Mouse (Mus musculus): ENCODE measurements around the gene Ankrd26.
A peak's percentile ranks its signal among the peaks of the same experiment; 100 is the strongest.

The Ankrd26 gene

DNA sequence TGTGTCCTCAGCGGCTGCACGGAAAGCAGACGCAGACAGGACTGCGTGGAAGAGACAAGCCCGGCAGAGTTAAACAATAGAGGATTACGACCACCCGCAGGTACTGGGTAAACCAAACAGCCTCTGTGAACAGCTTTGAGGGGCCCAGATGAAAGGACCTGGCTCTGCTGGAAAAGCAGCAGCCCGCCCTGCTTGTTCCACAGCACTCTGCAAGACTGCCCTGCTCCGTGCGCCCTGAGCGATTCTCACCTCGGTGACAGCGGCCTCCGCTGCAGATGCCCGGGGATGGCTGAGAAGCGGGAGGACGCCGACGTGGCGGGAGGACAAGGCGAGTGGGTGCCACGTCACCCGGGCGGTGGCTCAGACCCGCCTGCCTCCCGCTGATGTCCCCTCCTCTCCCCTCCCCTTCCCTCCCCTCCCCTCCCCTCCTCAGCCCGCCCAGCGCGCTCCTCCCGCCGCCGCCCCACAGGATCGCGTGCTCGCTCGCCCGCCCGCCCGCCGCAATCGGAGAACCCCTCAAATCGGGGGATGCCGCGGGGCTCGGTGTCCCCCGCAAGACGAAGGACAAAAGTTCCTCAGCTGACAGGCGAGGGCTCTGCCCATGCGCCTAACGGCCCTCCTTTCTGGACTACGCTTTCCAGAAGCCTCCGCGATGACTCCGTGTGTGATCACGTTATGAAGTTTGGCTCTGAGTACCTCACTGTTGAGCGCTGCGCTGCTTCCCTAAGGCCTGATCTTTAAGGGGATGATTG, 82.9 kb downstream of the Ankrd26 start, which contains the start of gene Zfp9:
TSS of gene Zfp9 (minus strand) at position 364 of the 752 bp plus-strand sequence.
- DNase-seq (ENCODE audit: low spot score) = peak; percentile 67

DNA sequence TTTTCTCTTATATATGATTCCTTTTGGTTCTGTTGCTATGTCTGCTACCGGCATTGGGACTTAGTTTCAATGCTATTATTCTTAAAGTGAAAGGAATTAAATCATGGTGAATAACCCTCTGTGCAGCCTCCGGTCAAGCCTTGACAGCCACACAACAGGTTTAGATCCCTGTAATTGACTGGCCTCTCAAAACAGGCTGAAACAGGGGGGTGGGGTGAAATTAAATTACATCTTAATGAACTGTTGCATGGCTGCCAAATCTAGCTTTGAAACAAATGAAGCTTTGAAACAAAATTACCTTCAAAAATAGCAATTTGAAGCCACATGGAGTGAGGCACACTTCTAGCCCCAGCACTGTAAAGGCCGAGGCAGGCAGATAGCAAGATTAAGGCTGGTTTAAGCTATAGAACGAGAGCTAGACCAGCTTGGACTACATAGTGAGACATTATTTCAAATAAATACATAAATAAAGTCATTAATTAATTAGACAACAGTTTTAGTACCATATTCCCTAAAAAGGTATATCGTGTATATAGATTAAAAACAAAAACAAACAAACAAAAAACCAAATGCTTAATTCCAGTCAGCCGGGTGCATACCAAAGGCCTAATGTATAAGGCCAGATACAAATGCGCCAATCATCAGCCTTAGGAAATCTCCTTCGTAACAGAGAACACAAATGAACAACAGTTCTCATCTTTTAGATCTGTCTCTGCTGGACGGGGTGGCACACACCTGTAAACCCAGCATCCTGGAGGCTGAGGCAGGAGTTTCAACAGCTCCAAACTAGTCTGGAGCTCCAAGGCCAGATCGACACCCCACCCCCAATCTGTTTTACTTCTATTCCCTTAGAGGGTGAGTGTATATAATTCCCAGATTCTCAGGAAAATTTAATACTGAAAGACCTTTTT, 83.9 kb downstream of the Ankrd26 start:
- no peak for DNase-seq (ENCODE audit: low spot score)

GRCm38 (mm10) chr6:118462069-118462705, 99.8 kb downstream of the Ankrd26 start:
- no peak for DNase-seq (ENCODE audit: low spot score)

DNA sequence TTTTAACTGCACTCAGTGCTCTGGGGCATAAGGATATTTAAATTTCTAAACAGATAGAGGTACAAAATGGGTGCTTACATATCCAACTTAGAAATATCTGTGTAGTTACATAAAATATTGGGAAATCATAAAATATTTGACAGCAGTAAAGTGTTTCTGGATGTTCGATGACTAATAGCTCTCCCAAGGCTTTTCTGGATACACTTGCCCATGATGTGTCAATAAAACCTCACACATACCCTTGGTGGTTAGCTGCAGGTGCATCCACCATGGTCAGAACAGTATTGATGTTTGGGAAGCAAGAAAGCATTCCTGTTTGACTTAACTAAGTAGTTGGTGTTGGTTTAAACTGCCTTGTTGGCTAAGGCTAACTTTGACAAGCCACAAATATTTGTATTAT, 104.3 kb downstream of the Ankrd26 start:
- DNase-seq (ENCODE audit: low spot score) = no peak

DNA sequence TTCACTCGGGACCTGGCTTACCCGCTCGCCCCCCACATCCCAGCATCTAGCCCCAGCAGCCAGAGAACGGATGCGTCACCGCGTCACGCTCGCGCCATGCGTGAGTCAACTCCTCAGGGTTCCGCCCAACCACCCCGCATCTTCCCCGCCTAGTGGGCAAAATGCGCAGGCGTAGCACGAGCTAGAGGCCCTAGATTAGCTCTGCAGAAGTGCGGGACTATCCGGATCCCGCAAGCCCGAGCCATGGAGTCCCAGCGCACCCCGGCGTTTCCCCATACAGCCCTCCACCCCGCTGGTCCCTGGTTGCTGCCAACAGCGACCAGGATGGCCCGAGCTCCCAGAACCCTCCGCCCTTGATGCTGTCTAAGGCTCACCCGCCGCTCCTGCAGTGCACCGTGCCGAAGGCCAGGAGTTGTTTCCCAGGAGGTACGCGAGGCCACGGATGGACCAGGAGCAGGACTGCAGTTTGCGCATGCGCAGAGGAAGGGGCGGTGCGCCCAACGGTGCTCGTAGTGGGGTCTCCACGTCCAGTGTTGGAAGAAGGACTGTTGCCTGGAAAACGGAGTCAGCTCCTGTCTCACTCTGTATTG, 106.9 kb downstream of the Ankrd26 start, which contains the start of gene Zfp248:
TSS of gene Zfp248 (minus strand) at position 487 of the 590 bp plus-strand sequence.
- peak; percentile 73 for DNase-seq (ENCODE audit: low spot score)

GRCm38 (mm10) chr6:118454452-118454851, 107.6 kb downstream of the Ankrd26 start:
- DNase-seq (ENCODE audit: low spot score) = no peak

All from layer of hippocampus, adult 9-10 months (tissue).